Mouse (Mus musculus) heart, embryonic 16.5 days (tissue): ENCODE measurements around the gene Uchl4. TPM values are rescaled to one million over a fixed set of nuclear protein-coding genes. Genes with fewer than 3 reads are reported as not detected.

Experiments
- ATAC-seq: fragments of 200-750 bp; cut with Nextera tagmentation; replicated peaks from 2 replicates; pipeline ENCODE4 v1.8.0; 2017; ENCODE audit warnings: moderate number of reproducible peaks; ENCODE audit not compliant: insufficient read depth, low FRiP score; ENCODE audit errors: extremely low read depth
- H3K27ac ChIP-seq: fragments of 300-500 bp; sonication (generic); 2 replicates; pipeline ENCODE4 v1.5.1; 2014; ENCODE audit warnings: mild to moderate bottlenecking, low read length, control low read depth, moderate library complexity
- H3K27me3 ChIP-seq: fragments of 300-500 bp; sonication (generic); 2 replicates; pipeline ENCODE4 v1.6.1; 2014; ENCODE audit warnings: low read length, mixed read lengths; ENCODE audit not compliant: control insufficient read depth, insufficient read depth
- H3K36me3 ChIP-seq: fragments of 300-500 bp; sonication (generic); 2 replicates; pipeline ENCODE4 v1.6.1; 2014; ENCODE audit not compliant: control insufficient read depth, insufficient read depth
- H3K4me1 ChIP-seq: fragments of 300-500 bp; sonication (generic); 2 replicates; pipeline ENCODE4 v1.6.1; 2014; ENCODE audit warnings: low read length, mixed read lengths; ENCODE audit not compliant: control insufficient read depth, insufficient read depth
- H3K4me2 ChIP-seq: fragments of 300-500 bp; sonication (generic); 2 replicates; pipeline ENCODE4 v1.6.1; 2014; ENCODE audit warnings: low read depth, mild to moderate bottlenecking, control low read depth, low read length
- H3K4me3 ChIP-seq: fragments of 300-500 bp; sonication (generic); 2 replicates; pipeline ENCODE4 v1.5.1; 2014; ENCODE audit warnings: mild to moderate bottlenecking, control low read depth, low read length
- H3K9ac ChIP-seq: fragments of 300-500 bp; sonication (generic); 2 replicates; pipeline ENCODE4 v1.6.1; 2014; ENCODE audit warnings: low read length, control low read depth
- H3K9me3 ChIP-seq: fragments of 300-500 bp; sonication (generic); replicated peaks from 2 replicates; pipeline ENCODE4 v1.6.1; 2016; ENCODE audit warnings: low read length; ENCODE audit not compliant: control insufficient read depth
- WGBS: fragments of 180-500 bp; shearing (Covaris S2); extraction: QIAGEN DNeasy Blood & Tissue Kit; methylation state at CpG from one replicate; pipeline ENCODE4 v1.1.7; 2014; 5-methylcytosine and 5-hydroxymethylcytosine counted together
- polyA plus RNA-seq: library from polyadenylated mRNA; unstranded; fragments of >200 nt; fragmentation: Nextera tagmentation; extraction: Ambion mirVana; gene quantifications from 2 replicates; pipeline ENCODE4 v1.2.1, GENCODE M21; 2015

Uchl4 gene
- polyA plus RNA-seq, 1 experiment from 2014 or later = 3.4 TPM

GRCm38 (mm10) chr9:64207509-64208084 lies 27.4 kb upstream of the Uchl4 start:
- no peak overlapping the region for H3K4me2 ChIP-seq
- 0 out of 2 replicates have a peak overlapping the region, but pooled peaks have one; percentile 38 for H3K9ac ChIP-seq
- H3K27ac ChIP-seq = peak overlapping the region; percentile 56

GRCm38 (mm10) chr9:64214452-64214851 lies 20.5 kb upstream of the Uchl4 start:
- WGBS = 86% methylated on average over 17 of the region's 17 CpGs
- Histone ChIP-seq H3K4me3 (no peak overlapping the region), H3K27ac (no peak overlapping the region), H3K9me3 (no peaks in the 10 kb centered on the region), H3K4me2 (no peak overlapping the region), H3K4me1 (peaks cover 8% of the 10 kb centered on the region; the same call in 1 of the 2 replicates), H3K36me3 (peaks cover 9% of the 10 kb centered on the region), H3K27me3 (no peaks in the 10 kb centered on the region), H3K9ac (no peak overlapping the region)
- ATAC-seq = no peak

More at GRCm38 (mm10) chr9:64207509-64208084, 27.4 kb upstream of the Uchl4 start:
- Histone ChIP-seq H3K4me3 (no peak overlapping the region), H3K27me3 (no peaks in the 10 kb centered on the region), H3K4me1 (peaks cover 13% of the 10 kb centered on the region), H3K9me3 (no peaks in the 10 kb centered on the region), H3K36me3 (peaks cover 28% of the 10 kb centered on the region)
- no peak for ATAC-seq
- WGBS = 37% methylated on average over 3 of the region's 3 CpGs

- no peak overlapping the region for H3K27ac ChIP-seq
- no peaks in the 10 kb centered on the region for H3K9me3 ChIP-seq
- peaks cover under 1% of the 10 kb centered on the region; the same call in 1 of the 2 replicates for H3K36me3 ChIP-seq
- no peak overlapping the region for H3K4me2 ChIP-seq
- WGBS = 60% methylated on average over 4 of the region's 4 CpGs
- ATAC-seq = no peak
- H3K4me3 ChIP-seq = no peak overlapping the region
- no peak overlapping the region for H3K9ac ChIP-seq
- no peaks in the 10 kb centered on the region for H3K27me3 ChIP-seq
- peaks cover 8% of the 10 kb centered on the region; the same call in 1 of the 2 replicates for H3K4me1 ChIP-seq
Observed at GRCm38 (mm10) chr9:64216090-64216489, 18.9 kb upstream of the Uchl4 start.

DNA sequence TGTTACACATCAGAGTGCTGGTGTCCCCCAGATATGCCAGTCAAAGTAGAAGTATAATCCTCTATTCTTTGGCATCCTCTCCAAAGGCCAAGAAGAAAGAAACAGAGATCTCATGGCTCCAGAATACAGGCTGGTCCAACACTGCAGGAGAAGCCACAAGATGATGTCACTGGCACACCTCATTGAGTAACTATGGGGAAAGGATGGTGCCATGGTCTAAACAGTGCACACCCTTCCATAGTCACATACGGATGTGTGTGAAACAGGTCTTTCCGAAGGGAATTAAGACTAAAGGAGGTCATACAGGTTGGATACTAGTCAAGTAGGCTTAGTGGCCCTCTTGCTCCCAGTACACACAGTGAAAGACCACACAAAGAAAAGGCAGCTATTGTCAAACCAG lies 18.4 kb upstream of the Uchl4 start:
- ATAC-seq = no peak
- H3K27ac ChIP-seq = no peak overlapping the region
- no peak overlapping the region for H3K4me3 ChIP-seq
- no peaks in the 10 kb centered on the region for H3K27me3 ChIP-seq
- H3K4me2 ChIP-seq = no peak overlapping the region
- peaks cover 8% of the 10 kb centered on the region; the same call in 1 of the 2 replicates for H3K4me1 ChIP-seq
- H3K9ac ChIP-seq = no peak overlapping the region
- WGBS = 82% methylated on average over 2 of the region's 2 CpGs
- H3K36me3 ChIP-seq = no peaks in the 10 kb centered on the region
- H3K9me3 ChIP-seq = no peaks in the 10 kb centered on the region

DNA sequence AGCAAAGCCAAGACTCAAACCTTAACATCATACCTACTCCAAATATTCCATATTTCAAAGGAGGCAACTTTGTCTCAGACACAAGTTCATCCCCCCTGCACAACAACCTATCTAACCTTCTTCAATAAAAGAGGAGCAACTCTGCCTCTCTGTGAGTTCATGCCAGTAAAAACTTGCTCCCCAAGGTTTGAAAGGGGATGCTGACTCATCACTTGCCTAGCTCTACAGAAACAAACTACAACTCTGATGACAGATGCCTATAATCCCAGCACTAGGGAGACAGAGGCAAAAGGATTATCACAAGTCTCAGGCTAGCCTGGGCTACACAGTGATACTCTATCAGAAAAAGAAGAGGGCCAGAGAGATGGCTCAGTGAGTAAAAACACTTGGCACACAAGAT lies 17.1 kb upstream of the Uchl4 start:
- Histone ChIP-seq H3K9ac (no peak overlapping the region), H3K27me3 (no peaks in the 10 kb centered on the region), H3K4me2 (no peak overlapping the region), H3K9me3 (no peaks in the 10 kb centered on the region), H3K27ac (no peak overlapping the region), H3K4me3 (no peak overlapping the region), H3K4me1 (peaks cover 8% of the 10 kb centered on the region; the same call in 1 of the 2 replicates), H3K36me3 (no peaks in the 10 kb centered on the region)
- ATAC-seq = no peak

GRCm38 (mm10) chr9:64219305-64219704 lies 15.7 kb upstream of the Uchl4 start:
- H3K4me2 ChIP-seq = no peak overlapping the region
- H3K27ac ChIP-seq = no peak overlapping the region
- H3K4me3 ChIP-seq = no peak overlapping the region
- H3K36me3 ChIP-seq = no peaks in the 10 kb centered on the region
- peaks cover 8% of the 10 kb centered on the region; the same call in 1 of the 2 replicates for H3K4me1 ChIP-seq
- H3K9ac ChIP-seq = no peak overlapping the region
- no peak for ATAC-seq
- WGBS = 82% methylated on average over 1 of the region's 1 CpGs
- no peaks in the 10 kb centered on the region for H3K9me3 ChIP-seq
- H3K27me3 ChIP-seq = no peaks in the 10 kb centered on the region

GRCm38 (mm10) chr9:64219772-64220420 lies 15.1 kb upstream of the Uchl4 start:
- Histone ChIP-seq H3K27ac (no peak overlapping the region), H3K36me3 (no peaks in the 10 kb centered on the region), H3K9ac (no peak overlapping the region), H3K4me2 (no peak overlapping the region), H3K4me1 (peaks cover 11% of the 10 kb centered on the region), H3K27me3 (no peaks in the 10 kb centered on the region), H3K4me3 (no peak overlapping the region), H3K9me3 (no peaks in the 10 kb centered on the region)
- ATAC-seq = no peak
- WGBS = 87% methylated on average over 10 of the region's 10 CpGs

DNA sequence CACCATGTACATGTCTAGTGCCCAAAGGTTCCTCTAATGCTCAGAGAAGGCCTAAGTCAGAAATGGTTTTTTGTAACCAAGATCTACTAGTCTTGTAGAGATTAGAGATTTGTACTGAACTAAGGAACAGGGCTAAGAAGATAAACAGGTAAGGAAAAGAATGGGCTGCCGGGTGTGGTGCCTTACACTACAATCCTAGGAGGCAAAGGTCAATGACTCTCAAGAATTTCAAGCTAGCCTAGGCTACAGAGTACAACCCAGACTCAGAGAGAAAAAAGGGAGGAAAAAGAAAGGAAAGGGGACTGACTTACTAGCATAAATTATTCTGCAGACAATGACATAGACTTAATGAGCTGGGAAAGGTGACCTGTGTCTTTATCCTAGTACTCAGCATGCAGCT lies 14.4 kb upstream of the Uchl4 start:
- H3K27ac ChIP-seq = no peak overlapping the region
- ATAC-seq = no peak
- H3K27me3 ChIP-seq = no peaks in the 10 kb centered on the region
- H3K9ac ChIP-seq = no peak overlapping the region
- H3K36me3 ChIP-seq = no peaks in the 10 kb centered on the region
- 67% methylated on average over 1 of the region's 1 CpGs for WGBS
- H3K4me3 ChIP-seq = no peak overlapping the region
- no peak overlapping the region for H3K4me2 ChIP-seq
- H3K9me3 ChIP-seq = no peaks in the 10 kb centered on the region
- peaks cover 13% of the 10 kb centered on the region for H3K4me1 ChIP-seq

GRCm38 (mm10) chr9:64221480-64221879 lies 13.5 kb upstream of the Uchl4 start:
- no peaks in the 10 kb centered on the region for H3K27me3 ChIP-seq
- H3K9ac ChIP-seq = no peak overlapping the region
- no peak overlapping the region for H3K4me3 ChIP-seq
- no peak overlapping the region for H3K27ac ChIP-seq
- 76% methylated on average over 4 of the region's 4 CpGs for WGBS
- H3K4me1 ChIP-seq = peaks cover 18% of the 10 kb centered on the region
- H3K36me3 ChIP-seq = no peaks in the 10 kb centered on the region
- no peak overlapping the region for H3K4me2 ChIP-seq
- no peak for ATAC-seq
- no peaks in the 10 kb centered on the region for H3K9me3 ChIP-seq
